Mouse (Mus musculus) myocyte (in vitro differentiated cells): ENCODE data around the gene A930009A15Rik.

ENCODE experiments used
- E2F4 ChIP-seq: IDR thresholded peaks from one replicate; pipeline ENCODE4 v1.6.1; 2011; ENCODE audit warnings: mild to moderate bottlenecking, control low read depth, moderate library complexity; ENCODE audit not compliant: insufficient read depth
- POLR2A ChIP-seq: IDR thresholded peaks from one replicate; pipeline ENCODE4 v1.6.1; 2011; ENCODE audit warnings: low read depth, mild to moderate bottlenecking, control low read depth, moderate library complexity; ENCODE audit not compliant: insufficient read length
- POLR2AphosphoS2 ChIP-seq: IDR thresholded peaks from one replicate; pipeline ENCODE4 v1.6.1; 2011; ENCODE audit warnings: low read depth, control low read depth; ENCODE audit not compliant: insufficient read length
- REST ChIP-seq: IDR thresholded peaks from one replicate; pipeline ENCODE4 v1.6.1; 2011; ENCODE audit warnings: mild to moderate bottlenecking, control low read depth, moderate library complexity; ENCODE audit not compliant: insufficient read depth, insufficient read length
- USF1 ChIP-seq: IDR thresholded peaks from one replicate; pipeline ENCODE4 v1.6.1; 2011; ENCODE audit warnings: low read depth, mild to moderate bottlenecking, control low read depth, moderate library complexity

DNA sequence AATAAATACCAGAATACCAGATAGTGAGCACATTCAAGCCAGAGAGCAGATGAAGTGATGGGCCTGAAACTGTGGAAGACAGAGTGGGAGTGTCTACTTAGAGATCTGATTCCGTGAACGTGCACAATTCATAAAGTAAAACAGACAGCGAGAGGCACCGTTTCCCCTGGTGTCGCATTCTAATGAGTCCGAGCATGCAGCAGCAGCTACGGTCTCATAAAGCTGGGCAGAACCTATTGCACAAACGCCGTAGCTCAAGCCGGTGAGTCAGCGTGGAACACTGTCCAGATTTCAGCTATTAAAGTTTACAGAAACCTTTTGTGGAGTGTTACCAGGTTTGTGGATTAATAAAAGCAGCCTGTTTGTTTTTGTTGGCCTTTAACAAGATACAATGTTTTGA, 23.4 kb downstream of the A930009A15Rik start:
- no peak for TF ChIP-seq E2F4
- TF ChIP-seq POLR2AphosphoS2: no peak
- no peak for TF ChIP-seq USF1
- TF ChIP-seq REST: no peak
- TF ChIP-seq POLR2A: no peak
